Mouse (Mus musculus) CD4-positive helper T cell, adult 2 months (primary cell): Measurements from ENCODE around the gene Tlr4.

Experiments
- DNase-seq: peaks from one replicate; pipeline ENCODE4 v3.0.0-alpha.2; 2012; ENCODE audit warnings: low read depth, missing footprints, low spot score

Gene Tlr4

DNA sequence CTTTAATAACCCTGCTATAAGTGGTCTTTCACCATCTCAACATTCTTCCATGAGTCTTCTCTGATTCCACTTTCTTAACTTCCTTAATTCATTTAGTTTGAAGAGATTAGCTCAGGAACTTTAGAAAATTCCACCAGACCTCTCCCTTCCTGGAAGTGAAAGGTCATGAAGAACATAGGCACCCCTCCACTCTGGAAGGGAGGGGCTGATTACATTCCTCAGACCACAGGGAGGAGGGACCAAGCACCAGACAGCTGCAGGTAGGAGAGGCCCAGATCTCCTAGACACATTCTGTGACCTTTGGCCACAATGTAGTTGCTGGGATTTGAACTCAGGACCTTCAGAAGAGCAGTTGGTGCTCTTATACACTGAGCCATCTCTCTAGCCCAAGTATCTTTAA lies 72.7 kb downstream of the Tlr4 start:
- no peak for DNase-seq

DNA sequence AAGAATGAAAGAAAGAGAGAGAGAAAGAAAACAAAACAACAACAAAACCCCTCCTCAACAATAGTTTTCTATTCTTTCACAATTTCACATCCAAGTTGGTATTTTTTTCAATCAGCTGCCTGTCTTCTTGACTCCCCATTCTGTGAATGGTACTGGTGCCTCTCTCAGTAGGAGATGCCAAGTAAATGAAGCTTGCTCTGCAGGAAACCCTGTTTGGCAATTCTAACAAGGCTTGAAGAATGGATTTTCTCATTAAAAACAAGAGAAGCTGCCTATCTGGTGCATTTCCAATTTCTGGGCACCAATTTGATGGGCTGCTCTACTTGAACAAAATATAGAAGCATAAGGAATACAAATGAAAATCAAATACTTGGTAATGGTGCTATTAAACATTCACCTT lies 74.1 kb downstream of the Tlr4 start:
- DNase-seq, result no peak

DNA sequence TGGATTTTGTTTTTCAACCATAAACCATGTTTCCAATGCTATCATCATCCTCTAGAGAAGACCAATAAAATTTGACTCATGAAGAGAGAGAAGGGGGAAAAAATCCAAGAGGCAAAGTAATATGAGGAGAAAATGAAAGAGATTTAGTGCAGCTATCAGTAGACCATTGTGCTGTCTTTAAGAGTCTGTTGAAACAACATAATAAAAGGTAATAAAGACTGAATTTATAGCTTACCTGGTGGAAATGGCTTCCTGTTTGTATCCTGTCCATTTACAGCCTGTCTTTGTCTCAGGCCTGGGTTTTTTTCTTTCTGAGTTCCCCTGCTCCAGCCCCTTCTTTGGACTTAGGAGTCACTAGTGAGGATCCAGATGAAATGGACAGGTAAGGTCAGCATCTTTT lies 81.0 kb downstream of the Tlr4 start:
- no peak for DNase-seq

DNA sequence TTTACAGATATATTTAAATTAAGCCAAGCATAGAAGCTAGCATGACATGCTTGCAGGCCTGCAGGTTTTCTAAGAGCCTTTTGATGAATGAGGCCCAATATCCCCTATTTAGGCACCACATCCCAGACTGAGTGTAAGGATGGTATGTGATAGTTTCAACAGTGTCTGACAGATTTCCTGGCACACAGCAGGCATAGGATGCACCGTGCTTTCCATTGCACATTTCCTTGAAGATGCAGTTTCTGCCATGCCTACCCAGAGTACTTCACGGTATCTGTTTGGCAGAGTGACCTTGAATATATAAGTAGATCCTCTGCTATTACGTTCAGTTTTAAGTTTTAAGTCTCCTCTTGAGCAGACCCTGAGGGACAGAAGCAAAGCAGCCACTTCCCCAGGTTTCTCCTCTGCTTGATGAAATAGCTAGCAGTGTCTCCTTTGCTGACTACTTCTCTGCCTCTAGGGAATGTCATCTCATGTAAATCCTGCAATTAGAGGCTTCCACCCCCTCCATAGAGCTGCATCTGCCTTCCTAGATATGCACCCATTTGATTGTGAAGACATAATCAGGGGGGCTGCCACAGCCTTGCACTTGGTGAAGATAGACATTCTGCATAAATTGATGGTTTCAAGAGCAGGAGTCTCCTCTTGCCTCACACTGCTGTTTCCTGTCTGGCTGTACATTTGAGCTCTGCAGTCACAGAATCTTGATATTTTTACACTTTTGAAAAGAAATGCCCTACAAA lies 92.4 kb downstream of the Tlr4 start:
- no peak for DNase-seq

DNA sequence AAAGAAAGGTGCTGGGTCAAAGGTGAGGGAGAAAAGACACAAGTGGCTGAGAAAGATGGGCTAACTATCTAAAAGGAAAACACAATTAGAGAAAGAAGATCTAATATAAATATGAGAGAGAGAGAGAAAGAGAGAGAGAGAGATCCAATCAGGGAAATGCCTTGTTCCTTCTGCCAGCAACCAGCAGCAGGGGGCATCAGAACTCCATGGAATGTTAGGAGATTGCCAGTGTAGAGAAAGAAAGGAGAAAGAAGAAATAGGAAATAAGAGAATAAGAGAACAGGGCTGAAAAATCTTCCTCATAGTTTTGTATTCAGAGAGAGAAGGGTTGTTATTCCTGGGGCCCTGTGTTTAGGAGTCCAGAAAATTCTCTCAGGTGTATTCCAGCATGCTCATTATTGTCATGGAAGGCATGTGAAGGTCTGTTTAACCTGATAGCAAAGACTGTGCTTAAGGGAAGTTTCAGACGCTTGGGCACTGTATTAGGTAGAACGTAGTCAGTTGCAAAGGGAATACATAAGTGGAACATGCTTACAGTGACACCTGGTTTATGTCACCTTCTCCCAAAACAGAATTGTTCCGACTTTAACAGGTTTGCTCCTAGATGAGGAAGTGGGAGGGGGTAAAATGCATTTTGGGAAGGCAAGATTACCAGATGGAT lies 96.4 kb downstream of the Tlr4 start:
- DNase-seq, result no peak

DNA sequence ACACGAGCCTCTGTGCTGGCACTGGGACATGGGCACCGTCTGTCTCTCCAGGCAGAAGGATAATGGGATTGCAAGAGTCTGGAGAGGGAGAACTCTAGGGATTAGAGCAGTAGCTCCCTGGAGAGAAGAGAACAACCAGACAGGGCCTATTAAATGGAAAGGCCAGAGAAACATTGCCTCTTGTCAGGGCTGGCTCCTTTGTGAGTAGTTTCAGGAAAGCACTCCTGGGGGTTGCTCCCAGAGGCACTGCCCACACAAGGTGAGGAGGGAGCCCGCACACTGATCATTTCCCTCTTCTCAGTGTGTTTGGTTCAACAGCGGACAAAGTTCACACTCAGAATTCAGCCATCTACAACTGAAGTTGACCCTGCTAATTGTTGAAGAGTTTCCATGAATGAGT lies 98.7 kb downstream of the Tlr4 start:
- DNase-seq, result no peak

DNA sequence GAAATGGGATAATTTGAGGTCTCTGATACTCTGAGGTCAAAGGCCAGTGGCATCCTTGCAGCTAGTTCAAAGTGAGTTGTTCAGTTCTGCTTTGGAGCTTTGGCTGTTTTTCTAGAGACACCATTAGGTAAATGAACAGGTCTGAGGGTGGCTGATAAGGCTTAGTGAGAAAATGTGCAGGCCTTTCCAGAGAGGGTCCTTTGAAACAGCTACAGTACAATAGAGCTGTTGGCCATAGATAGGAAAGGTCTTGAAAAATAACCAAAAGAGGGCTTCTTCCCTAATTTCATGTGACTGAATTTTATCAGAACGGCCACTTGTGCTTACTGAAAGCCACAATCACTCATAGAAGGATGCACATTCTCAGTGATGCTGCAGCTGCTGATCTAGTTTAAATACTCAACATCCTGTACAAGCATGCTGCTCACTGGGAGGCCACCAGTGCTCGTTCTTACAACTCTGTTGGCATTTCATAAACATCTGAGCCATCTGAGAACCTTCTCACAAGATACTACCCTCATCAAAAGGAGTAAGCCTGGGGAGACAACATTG lies 100.2 kb downstream of the Tlr4 start:
- no peak for DNase-seq

DNA sequence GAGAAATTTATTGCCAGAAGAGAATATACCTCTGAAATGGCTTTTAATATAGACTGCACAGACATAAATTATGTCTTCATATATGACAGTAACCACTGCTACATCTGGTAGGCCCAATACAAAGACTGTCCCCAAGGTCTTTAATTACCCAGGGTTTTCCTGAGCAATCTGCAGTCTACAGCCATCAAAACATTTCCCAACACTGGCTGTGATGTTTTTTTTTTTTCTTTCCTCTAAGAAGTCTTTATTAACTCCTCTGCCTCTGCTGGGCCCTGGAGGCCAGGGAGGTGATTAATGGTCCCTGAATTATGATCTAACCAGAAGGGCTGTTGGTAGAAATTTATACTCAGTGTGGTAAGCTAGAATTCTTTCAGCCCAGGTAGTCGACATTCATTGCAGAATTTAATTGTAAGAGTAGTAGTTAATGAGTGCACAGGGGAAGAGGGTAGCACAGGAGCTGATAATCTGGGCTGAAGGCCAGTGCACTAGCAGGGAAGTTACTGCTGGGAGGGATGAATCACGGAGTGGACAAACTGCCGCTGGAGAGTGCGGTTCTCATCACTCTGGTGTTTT lies 111.2 kb downstream of the Tlr4 start:
- no peak for DNase-seq

DNA sequence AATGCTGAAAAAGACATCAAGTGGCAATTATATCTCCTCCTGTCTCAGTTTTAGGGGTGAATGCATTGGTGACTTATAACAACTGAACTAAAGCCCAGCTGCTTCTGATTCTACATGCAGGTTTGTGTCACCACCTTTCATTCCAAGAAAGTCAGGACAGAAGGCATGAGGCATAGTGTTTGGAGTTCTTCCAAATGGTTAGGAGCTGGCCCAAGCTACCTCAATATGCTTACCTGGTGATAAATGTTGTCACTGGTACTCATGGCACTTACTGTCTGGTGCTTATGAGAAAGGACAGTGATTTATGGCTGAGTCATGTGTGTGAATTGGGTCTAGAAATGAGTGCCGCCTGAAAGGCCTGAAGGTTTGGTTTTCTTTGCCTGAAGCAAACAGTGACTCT lies 114.5 kb downstream of the Tlr4 start:
- DNase-seq, result no peak

DNA sequence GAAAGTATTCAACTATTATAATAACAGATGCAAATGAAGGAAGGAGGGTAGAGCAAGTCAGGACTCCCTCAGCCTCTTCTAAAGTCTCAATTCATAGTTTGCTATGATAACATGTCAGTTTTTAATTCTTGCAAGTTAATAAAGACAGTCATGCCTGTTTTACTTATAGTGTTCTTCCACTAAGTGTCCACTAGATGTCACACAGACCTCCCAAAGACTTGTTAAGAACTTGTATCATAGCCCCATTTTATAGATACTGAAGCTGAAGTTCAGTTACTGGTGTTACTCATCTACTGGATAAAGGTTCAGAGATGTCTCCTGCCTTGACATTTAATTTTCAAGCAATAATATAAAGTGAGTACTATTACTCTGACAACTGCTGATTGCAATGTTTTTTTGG lies 116.3 kb downstream of the Tlr4 start:
- no peak for DNase-seq

DNA sequence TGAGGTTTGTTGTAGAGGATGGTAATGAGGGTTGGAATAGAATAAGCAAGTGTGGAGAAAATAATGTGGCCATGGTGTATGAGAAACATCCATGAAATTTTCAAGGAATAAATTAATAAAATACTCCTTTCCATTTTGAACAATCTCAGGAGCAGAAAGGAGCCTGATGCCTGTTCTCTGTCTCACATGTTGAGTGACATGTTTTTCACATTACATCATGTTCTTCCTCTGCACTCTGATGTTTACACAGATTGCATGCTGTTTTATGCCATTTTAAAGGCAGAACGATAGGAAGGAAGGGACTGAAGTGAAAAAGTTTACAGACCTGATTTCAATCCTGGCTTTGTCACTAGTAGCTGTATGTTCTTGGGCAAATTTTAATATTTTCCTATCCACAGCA lies 120.3 kb downstream of the Tlr4 start:
- no peak for DNase-seq

DNA sequence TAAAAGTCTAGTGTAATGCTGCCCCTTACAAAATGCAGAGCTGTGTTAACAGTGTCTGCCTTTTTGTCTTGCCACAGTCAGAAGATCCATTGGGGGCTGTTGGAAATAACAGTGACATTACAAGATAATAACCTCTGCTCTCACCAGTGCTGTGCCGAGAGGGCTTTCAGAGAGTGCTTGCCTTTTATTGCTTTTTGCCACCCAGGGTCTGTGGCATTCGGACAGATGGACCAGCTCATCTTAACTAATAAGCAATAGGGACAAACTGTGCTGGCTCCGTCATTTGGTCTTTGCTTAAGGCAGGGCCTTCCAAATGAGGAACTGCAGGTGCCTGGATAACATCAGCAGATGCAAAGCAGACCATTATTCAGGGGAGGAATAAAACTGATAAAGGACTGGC lies 147.5 kb downstream of the Tlr4 start:
- no peak for DNase-seq
